Comparison of ENCODE assay signal across 3 mouse cellular contexts in the genomic region with DNA sequence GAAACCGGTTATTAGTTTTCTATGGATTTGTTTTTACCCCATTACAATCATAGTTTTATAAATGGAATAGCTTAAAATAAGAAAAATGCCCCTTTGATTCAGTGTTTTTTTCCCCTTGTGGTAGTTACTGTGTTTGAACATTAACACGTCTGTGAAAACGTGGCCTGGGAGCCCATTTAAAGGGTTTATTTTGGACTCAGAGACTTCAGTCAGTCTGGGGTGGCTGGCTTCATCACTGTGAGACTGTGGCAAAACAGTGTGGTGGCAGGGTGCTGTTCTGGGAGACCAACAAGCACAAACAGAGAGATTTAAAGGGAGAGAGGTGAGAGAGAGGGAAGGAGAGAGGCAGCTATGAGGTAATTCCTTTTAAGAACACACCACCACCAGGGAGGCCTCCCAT.
"Had no signal": no experiment of that assay in that cellular context is flagged by ENCODE, and none has a peak within 500 bp of the region (broad histone marks: within the 10 kb centered on the region; RNA-seq: fewer than 3 reads in every experiment).

No protein-coding gene starts in this region.

- DNase-seq: lung, postnatal 14 days; right cerebral cortex, postnatal 14 days; thymus, postnatal 36 days had no signal
